Mouse (Mus musculus): ENCODE data around the gene H2-M10.3.
"Not testable (repeated sequence)": the region's sequence is repeated elsewhere in the genome, so short reads cannot be mapped to it uniquely, and the experiment has no call there.

The H2-M10.3 gene

DNA sequence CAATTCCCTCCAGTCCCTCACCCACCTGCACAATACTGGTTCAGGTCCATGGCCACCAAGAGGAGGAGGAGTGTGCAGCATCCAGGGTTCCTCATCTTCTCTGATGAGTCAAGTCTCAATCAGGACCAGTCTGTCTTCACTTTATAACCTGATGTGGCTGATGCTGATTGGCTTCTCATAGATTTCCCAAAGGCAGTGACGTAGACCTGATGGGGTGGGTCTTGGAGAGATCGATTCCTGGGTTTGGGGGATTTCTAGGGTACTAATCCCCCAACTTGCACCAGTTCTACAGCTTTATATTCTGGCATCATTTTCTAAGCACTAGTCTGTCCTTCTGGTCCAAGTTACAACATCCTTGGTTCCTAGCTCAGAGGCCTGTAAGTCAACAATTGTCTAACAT, at the start of gene H2-M10.3:
Gene H2-M10.3, minus strand, starts transcription at position 101 of the 400 bp plus-strand sequence.
- DNase-seq (ENCODE audit: extremely low read depth, insufficient read length, low spot score) = not testable (repeated sequence)

GRCm38 (mm10) chr17:36417416-36417815, 49.2 kb upstream of the H2-M10.3 start:
- no peak for DNase-seq (ENCODE audit: extremely low read depth, insufficient read length, low spot score)

DNA sequence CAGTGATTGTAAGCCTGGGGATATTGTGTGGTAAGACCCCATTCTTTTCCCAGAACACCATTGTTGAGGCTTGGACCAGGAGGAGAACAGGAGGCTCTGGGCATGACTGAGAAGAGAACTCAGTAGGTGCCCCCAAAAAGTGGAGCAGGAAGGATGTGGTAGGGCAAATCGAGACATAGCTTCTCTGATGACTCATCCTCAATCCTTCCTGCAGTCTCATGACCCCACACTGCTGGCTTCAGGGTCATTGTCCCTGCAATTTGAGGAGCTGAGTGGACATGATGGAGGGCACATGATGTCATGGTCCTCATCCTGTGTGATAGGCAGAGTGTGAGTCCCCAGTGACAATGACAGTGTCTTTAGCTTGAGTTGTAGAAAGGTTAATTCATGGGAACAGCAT, 47.2 kb upstream of the H2-M10.3 start:
- DNase-seq (ENCODE audit: extremely low read depth, insufficient read length, low spot score) = no peak

DNA sequence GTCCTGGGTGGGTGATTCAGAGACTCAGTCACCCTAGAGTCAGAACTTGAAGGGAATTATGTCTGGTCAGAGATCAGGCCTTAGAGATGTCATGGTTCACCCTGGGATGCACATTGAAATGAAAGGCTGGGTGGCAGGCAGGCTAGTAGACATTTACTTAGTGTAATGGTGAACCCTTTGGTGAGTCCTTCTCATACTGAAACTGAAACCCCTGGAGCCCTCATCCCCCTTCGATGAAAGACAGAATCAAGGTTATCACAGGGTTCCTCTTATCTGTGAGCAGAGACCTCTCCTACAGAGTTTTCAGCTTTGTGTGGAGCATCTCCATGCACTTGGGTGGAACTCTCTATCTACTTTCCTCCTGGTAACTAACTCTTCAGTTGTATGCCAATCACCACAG, 46.1 kb upstream of the H2-M10.3 start:
- no peak for DNase-seq (ENCODE audit: extremely low read depth, insufficient read length, low spot score)

GRCm38 (mm10) chr17:36389907-36390306, 21.7 kb upstream of the H2-M10.3 start:
- DNase-seq (ENCODE audit: extremely low read depth, insufficient read length, low spot score) = no peak

- DNase-seq (ENCODE audit: extremely low read depth, insufficient read length, low spot score) = not testable (repeated sequence)
Observed at GRCm38 (mm10) chr17:36362404-36362803, 5.8 kb downstream of the H2-M10.3 start.

DNA sequence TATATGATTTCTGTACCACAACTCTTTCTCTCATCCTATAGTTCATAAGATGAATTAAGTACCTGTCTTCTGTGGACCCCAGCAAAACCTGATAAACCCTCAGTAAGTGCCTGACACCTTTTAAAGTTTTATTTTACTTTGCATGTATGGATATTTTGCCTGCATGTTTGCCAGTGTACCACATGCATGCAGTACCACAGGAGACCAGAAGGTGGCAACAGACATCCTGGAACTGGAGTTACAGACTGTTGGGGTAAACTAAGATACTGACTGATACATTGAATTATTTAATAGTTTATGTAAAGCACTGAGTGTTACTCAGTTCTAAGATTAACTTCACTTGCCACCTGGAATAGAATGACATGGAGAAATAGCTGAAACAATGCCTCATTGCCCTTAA, 10.7 kb downstream of the H2-M10.3 start:
- DNase-seq (ENCODE audit: extremely low read depth, insufficient read length, low spot score) = not testable (repeated sequence)

GRCm38 (mm10) chr17:36355763-36356162, 12.5 kb downstream of the H2-M10.3 start:
- no peak for DNase-seq (ENCODE audit: extremely low read depth, insufficient read length, low spot score)

GRCm38 (mm10) chr17:36355343-36355742, 12.9 kb downstream of the H2-M10.3 start:
- peak; percentile 9 for DNase-seq (ENCODE audit: extremely low read depth, insufficient read length, low spot score)

- no peak for DNase-seq (ENCODE audit: extremely low read depth, insufficient read length, low spot score)
Observed at GRCm38 (mm10) chr17:36326055-36326454, 42.2 kb downstream of the H2-M10.3 start, which contains the start of gene H2-M10.1. TSS of gene H2-M10.1 (minus strand) at chr17:36326155.

- no peak for DNase-seq (ENCODE audit: extremely low read depth, insufficient read length, low spot score)
Observed at GRCm38 (mm10) chr17:36315689-36316253, 52.4 kb downstream of the H2-M10.3 start.

- no peak for DNase-seq (ENCODE audit: extremely low read depth, insufficient read length, low spot score)
Observed at GRCm38 (mm10) chr17:36315041-36315688, 53.1 kb downstream of the H2-M10.3 start.

All from 3134 (cell line).